ENCODE assay signal across 15 mouse cellular contexts in genomic region chr13:56024410-56025026, GRCm38 (mm10).
A peak's percentile ranks its signal among the peaks of the same experiment; 100 is the strongest.
DNase-seq lines count a peak whose midpoint lies in the region; ATAC-seq lines count a peak whose summit lies in the region.
"Had no signal": no experiment of that assay in that cellular context is flagged by ENCODE, and none has a peak within 500 bp of the region (broad histone marks: within the 10 kb centered on the region; RNA-seq: fewer than 3 reads in every experiment).

No protein-coding gene starts in this region.

- ATAC-seq in heart, embryonic 13.5 days (ENCODE audit: extremely low read depth, insufficient number of reproducible peaks, low FRiP score, low TSS enrichment): no peak
- ATAC-seq in liver, embryonic 12.5 days: no peak
- ATAC-seq in intestine, embryonic 14.5 days (replicated peaks; ENCODE audit: low FRiP score, low TSS enrichment, low read depth): no peak
- ATAC-seq in midbrain, embryonic 11.5 days (ENCODE audit: low FRiP score): no peak
- ATAC-seq: midbrain, embryonic 13.5 days had no signal

- peaks cover 30% of the 10 kb centered on the region for H3K4me1 ChIP-seq in heart, embryonic 13.5 days
- H3K4me1 ChIP-seq in heart, embryonic 10.5 days: peaks cover 34% of the 10 kb centered on the region
- no peaks in the 10 kb centered on the region for H3K4me1 ChIP-seq in liver, embryonic 12.5 days
- peaks cover 22% of the 10 kb centered on the region for H3K4me1 ChIP-seq in intestine, embryonic 14.5 days (replicated peaks; ENCODE audit: control insufficient read depth, insufficient read depth, low read length)
- no peaks in the 10 kb centered on the region; the same call in 1 of the 2 replicates for H3K4me1 ChIP-seq in midbrain, embryonic 11.5 days (ENCODE audit: control insufficient read depth, insufficient read depth, low read length)
- H3K4me1 ChIP-seq: forebrain, embryonic 12.5 days; midbrain, embryonic 13.5 days had no signal

- H3K4me2 ChIP-seq in heart, embryonic 13.5 days: peak overlapping the region; percentile 45
- peak overlapping the region; percentile 8; the same call in 1 of the 2 replicates for H3K4me2 ChIP-seq in liver, embryonic 12.5 days
- peak overlapping the region; percentile 33 for H3K4me2 ChIP-seq in intestine, embryonic 14.5 days (ENCODE audit: low read length)
- H3K4me2 ChIP-seq in midbrain, embryonic 11.5 days: no peak overlapping the region
- H3K4me2 ChIP-seq: forebrain, embryonic 12.5 days; midbrain, embryonic 13.5 days had no signal

- 50% methylated on average over 14 of the region's 14 CpGs for whole genome bisulfite sequencing in heart, embryonic 13.5 days
- WGBS in heart, embryonic 10.5 days: 62% methylated on average over 14 of the region's 14 CpGs
- WGBS in liver, embryonic 12.5 days (ENCODE audit: insufficient replicate concordance): 45% methylated on average over 14 of the region's 14 CpGs
- 20% methylated on average over 14 of the region's 14 CpGs for WGBS in intestine, embryonic 14.5 days
- WGBS in midbrain, embryonic 11.5 days: 81% methylated on average over 14 of the region's 14 CpGs

- H3K9me3 ChIP-seq in heart, embryonic 13.5 days: no peaks in the 10 kb centered on the region
- H3K9me3 ChIP-seq in heart, embryonic 10.5 days: no peaks in the 10 kb centered on the region
- H3K9me3 ChIP-seq in liver, embryonic 12.5 days (replicated peaks): no peaks in the 10 kb centered on the region
- H3K9me3 ChIP-seq in intestine, embryonic 14.5 days (ENCODE audit: control insufficient read depth, low read length): no peaks in the 10 kb centered on the region
- H3K9me3 ChIP-seq in midbrain, embryonic 11.5 days (ENCODE audit: control insufficient read depth, low read length): no peaks in the 10 kb centered on the region
- H3K9me3 ChIP-seq: forebrain, embryonic 12.5 days; midbrain, embryonic 13.5 days had no signal

- no peaks in the 10 kb centered on the region for H3K36me3 ChIP-seq in heart, embryonic 13.5 days
- H3K36me3 ChIP-seq in heart, embryonic 10.5 days: no peaks in the 10 kb centered on the region
- no peaks in the 10 kb centered on the region for H3K36me3 ChIP-seq in liver, embryonic 12.5 days
- H3K36me3 ChIP-seq in intestine, embryonic 14.5 days (ENCODE audit: control insufficient read depth, insufficient read depth, low read length): no peaks in the 10 kb centered on the region
- H3K36me3 ChIP-seq in midbrain, embryonic 11.5 days (ENCODE audit: control insufficient read depth, insufficient read depth, low read length): no peaks in the 10 kb centered on the region
- H3K36me3 ChIP-seq: forebrain, embryonic 12.5 days; midbrain, embryonic 13.5 days had no signal

- H3K27ac ChIP-seq in heart, embryonic 13.5 days (replicated peaks): no peak overlapping the region
- H3K27ac ChIP-seq in heart, embryonic 10.5 days: no peak overlapping the region
- H3K27ac ChIP-seq in liver, embryonic 12.5 days: no peak overlapping the region
- no peak overlapping the region for H3K27ac ChIP-seq in intestine, embryonic 14.5 days (ENCODE audit: low read depth)
- no peak overlapping the region for H3K27ac ChIP-seq in midbrain, embryonic 11.5 days (ENCODE audit: low read depth, low read length)
- H3K27ac ChIP-seq: forebrain, embryonic 12.5 days; midbrain, embryonic 13.5 days had no signal

- H3K27me3 ChIP-seq in heart, embryonic 13.5 days (replicated peaks): peaks cover 3% of the 10 kb centered on the region; the same call in 1 of the 2 replicates
- H3K27me3 ChIP-seq in heart, embryonic 10.5 days (ENCODE audit: insufficient read depth, poor library complexity, severe bottlenecking): 0 out of 2 replicates have a peak, but pooled peaks cover 7% of the 10 kb centered on the region
- H3K27me3 ChIP-seq in liver, embryonic 12.5 days (replicated peaks): no peaks in the 10 kb centered on the region
- H3K27me3 ChIP-seq in intestine, embryonic 14.5 days (replicated peaks; ENCODE audit: control insufficient read depth, insufficient read depth, low read length): peaks cover 68% of the 10 kb centered on the region
- H3K27me3 ChIP-seq in midbrain, embryonic 11.5 days (ENCODE audit: control insufficient read depth, insufficient read depth, low read length): no peaks in the 10 kb centered on the region
- H3K27me3 ChIP-seq: forebrain, embryonic 12.5 days; midbrain, embryonic 13.5 days had no signal

- H3K4me3 ChIP-seq in heart, embryonic 13.5 days: no peak overlapping the region
- no peak overlapping the region for H3K4me3 ChIP-seq in heart, embryonic 10.5 days
- H3K4me3 ChIP-seq in liver, embryonic 12.5 days: no peak overlapping the region
- H3K4me3 ChIP-seq in intestine, embryonic 14.5 days (ENCODE audit: low read depth, low read length): no peak overlapping the region
- no peak overlapping the region for H3K4me3 ChIP-seq in midbrain, embryonic 11.5 days (ENCODE audit: low read depth, low read length)
- H3K4me3 ChIP-seq: forebrain, embryonic 12.5 days; midbrain, embryonic 13.5 days had no signal

- DNase-seq in heart, embryonic 10.5 days (ENCODE audit: low spot score): no peak
- DNase-seq in liver: no peak
- no peak for DNase-seq in intestine, embryonic 14.5 days (ENCODE audit: low spot score)
- DNase-seq in lung, postnatal 4 days: peak; percentile 15 to 35
- no peak for DNase-seq in midbrain, embryonic 11.5 days (ENCODE audit: low spot score, missing footprints)
- no peak for DNase-seq in urinary bladder, adult 18-20 months (ENCODE audit: low spot score in 2 of 2)
- DNase-seq: adrenal gland, postnatal 14 days; B cell, adult 2 months; cerebellum, postnatal 10 days; kidney, adult 9 months; left cerebral cortex, postnatal 4 days had no signal

- H3K9ac ChIP-seq in heart, embryonic 13.5 days: no peak overlapping the region
- H3K9ac ChIP-seq in liver, embryonic 12.5 days: no peak overlapping the region
- H3K9ac ChIP-seq in intestine, embryonic 14.5 days (ENCODE audit: low read length): no peak overlapping the region
- no peak overlapping the region for H3K9ac ChIP-seq in midbrain, embryonic 11.5 days (ENCODE audit: low read length)
- H3K9ac ChIP-seq: forebrain, embryonic 12.5 days; midbrain, embryonic 13.5 days had no signal

Comparison
In these comparisons a context has a peak if more than half of its experiments do, and no peak if none do; other contexts are left out.
1. DNase-seq: peak in lung, postnatal 4 days (2 of 2); none in heart, embryonic 10.5 days (single experiment), liver (single experiment), intestine, embryonic 14.5 days (single experiment), midbrain, embryonic 11.5 days (single experiment) and urinary bladder, adult 18-20 months (0 of 2).